Mouse (Mus musculus) embryonic facial prominence, embryonic 11.5 days (tissue): Measurements from ENCODE around the gene Nek9. TPM values are rescaled to one million over a fixed set of nuclear protein-coding genes. Genes with fewer than 3 reads are reported as not detected.

Experiments used
- ATAC-seq: fragments of 200-750 bp; cut with Nextera tagmentation; replicated peaks from 2 replicates; pipeline ENCODE4 v1.8.0; 2017; ENCODE audit warnings: low read depth; ENCODE audit not compliant: insufficient number of reproducible peaks, low FRiP score, low TSS enrichment
- DNase-seq: peaks from one replicate; pipeline ENCODE4 v3.0.0-alpha.2; 2015; ENCODE audit warnings: low spot score
- H3K27ac ChIP-seq: fragments of 300-500 bp; sonication (generic); replicated peaks from 2 replicates; pipeline ENCODE4 v1.5.1; 2014; ENCODE audit warnings: mild to moderate bottlenecking, low read depth, low read length, control low read depth
- H3K27me3 ChIP-seq: fragments of 300-500 bp; sonication (generic); 2 replicates; pipeline ENCODE4 v1.6.1; 2014; ENCODE audit warnings: mild to moderate bottlenecking, low read length, moderate library complexity, mixed read lengths; ENCODE audit not compliant: control insufficient read depth, insufficient read depth
- H3K36me3 ChIP-seq: fragments of 300-500 bp; sonication (generic); replicated peaks from 2 replicates; pipeline ENCODE4 v1.6.1; 2014; ENCODE audit warnings: low read depth, mild to moderate bottlenecking, low read length, moderate library complexity, mixed read lengths; ENCODE audit not compliant: control insufficient read depth, insufficient read depth
- H3K4me1 ChIP-seq: fragments of 300-500 bp; sonication (generic); 2 replicates; pipeline ENCODE4 v1.6.1; 2014; ENCODE audit warnings: low read length, mixed read lengths; ENCODE audit not compliant: control insufficient read depth, insufficient read depth
- H3K4me2 ChIP-seq: fragments of 300-500 bp; sonication (generic); 2 replicates; pipeline ENCODE4 v1.6.1; 2014; ENCODE audit warnings: low read depth, mild to moderate bottlenecking, control low read depth, low read length, moderate library complexity
- H3K4me3 ChIP-seq: fragments of 300-500 bp; sonication (generic); 2 replicates; pipeline ENCODE4 v1.5.1; 2014; ENCODE audit warnings: low read depth, low read length, control low read depth
- H3K9ac ChIP-seq: fragments of 300-500 bp; sonication (generic); replicated peaks from 2 replicates; pipeline ENCODE4 v1.6.1; 2014; ENCODE audit warnings: mild to moderate bottlenecking, control low read depth, low read length
- H3K9me3 ChIP-seq: fragments of 300-500 bp; sonication (generic); replicated peaks from 2 replicates; pipeline ENCODE4 v1.6.1; 2016; ENCODE audit warnings: mild to moderate bottlenecking, low read length, inconsistent platforms, mixed read lengths; ENCODE audit not compliant: control insufficient read depth
- WGBS: fragments of 180-500 bp; shearing (Covaris S2); extraction: QIAGEN DNeasy Blood & Tissue Kit; methylation state at CpG from one replicate; pipeline ENCODE4 v1.1.7; 2014; 5-methylcytosine and 5-hydroxymethylcytosine counted together
- polyA plus RNA-seq: library from polyadenylated mRNA; unstranded; fragments of >200 nt; fragmentation: Nextera tagmentation; extraction: Ambion mirVana; gene quantifications from 2 replicates; pipeline ENCODE4 v1.2.1, GENCODE M21; 2014

Gene Nek9
- polyA plus RNA-seq, 1 experiment from 2014 or later, result 15.2 TPM

DNA sequence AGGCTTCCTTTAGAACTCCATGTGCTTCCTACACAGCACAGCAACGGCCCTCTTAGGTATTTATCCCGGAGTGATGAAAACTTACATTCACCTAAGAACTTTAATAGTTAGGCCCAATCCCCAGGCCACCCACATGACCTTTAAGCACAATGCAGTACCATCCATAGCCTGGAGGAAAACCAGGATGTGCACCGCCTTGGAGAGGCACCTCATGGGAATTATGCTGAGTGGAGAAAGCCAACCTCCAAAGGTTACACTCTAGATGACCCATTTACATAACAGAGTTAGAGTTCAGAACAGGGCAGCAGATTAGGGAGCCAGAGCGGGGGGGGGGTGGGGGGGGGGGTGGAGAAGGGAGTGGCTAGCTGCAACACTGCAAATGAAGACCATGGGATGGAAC, 3.1 kb upstream of the Nek9 start:
- no peaks in the 10 kb centered on the region for H3K9me3 ChIP-seq
- H3K4me2 ChIP-seq, result no peak overlapping the region
- no peak overlapping the region for H3K4me3 ChIP-seq
- H3K27ac ChIP-seq, result no peak overlapping the region
- WGBS, result 81% methylated on average over 4 of the region's 4 CpGs
- H3K27me3 ChIP-seq, result no peaks in the 10 kb centered on the region
- no peaks in the 10 kb centered on the region for H3K36me3 ChIP-seq
- no peaks in the 10 kb centered on the region for H3K4me1 ChIP-seq
- no peak for ATAC-seq
- no peak overlapping the region for H3K9ac ChIP-seq
- no peak for DNase-seq

- ATAC-seq (no peak), DNase-seq (peak; percentile 90)
- Histone ChIP-seq H3K9me3 (no peaks in the 10 kb centered on the region), H3K4me1 (no peaks in the 10 kb centered on the region), H3K27me3 (no peaks in the 10 kb centered on the region), H3K9ac (no peak overlapping the region), H3K36me3 (no peaks in the 10 kb centered on the region), H3K27ac (no peak overlapping the region), H3K4me2 (no peak overlapping the region), H3K4me3 (no peak overlapping the region)
- WGBS, result 78% methylated on average over 1 of the region's 1 CpGs
Measured at GRCm38 (mm10) chr12:85341131-85341530, 2.0 kb upstream of the Nek9 start.

- Histone ChIP-seq H3K9ac (no peak overlapping the region), H3K4me3 (peak overlapping the region; percentile 85; the same call in 1 of the 2 replicates), H3K27me3 (no peaks in the 10 kb centered on the region), H3K36me3 (no peaks in the 10 kb centered on the region), H3K4me2 (peak overlapping the region; percentile 72), H3K4me1 (no peaks in the 10 kb centered on the region), H3K9me3 (no peaks in the 10 kb centered on the region), H3K27ac (no peak overlapping the region)
- ATAC-seq (no peak), DNase-seq (peak; percentile 9)
- WGBS, result 44% methylated on average over 4 of the region's 4 CpGs
Measured at GRCm38 (mm10) chr12:85339947-85340346, 785 bp upstream of the Nek9 start.

DNA sequence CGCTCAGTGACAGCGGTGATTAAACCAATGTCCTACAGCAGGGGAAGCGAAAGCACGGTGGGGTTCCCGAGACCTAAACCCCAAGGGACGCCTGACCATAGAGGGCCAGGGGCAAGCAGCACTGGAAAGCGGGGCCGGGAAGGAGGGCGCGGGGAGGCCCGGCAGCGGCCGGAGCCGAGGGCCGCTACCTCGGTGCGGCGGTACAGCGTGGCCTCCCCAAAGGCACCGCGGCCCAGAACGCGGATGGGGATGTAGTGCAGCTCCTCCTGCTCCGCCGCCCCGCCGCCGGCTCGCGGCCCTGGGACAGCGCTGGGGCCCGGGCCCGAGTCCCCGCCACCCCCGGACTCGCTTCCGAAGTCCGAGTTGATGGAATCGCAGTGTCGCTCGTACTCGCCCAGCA, 347 bp downstream of the Nek9 start:
- Histone ChIP-seq H3K9ac (peak overlapping the region; percentile 89), H3K4me1 (no peaks in the 10 kb centered on the region), H3K9me3 (no peaks in the 10 kb centered on the region), H3K27me3 (no peaks in the 10 kb centered on the region), H3K4me3 (peak overlapping the region; percentile 85), H3K27ac (peak overlapping the region; percentile 70), H3K4me2 (peak overlapping the region; percentile 72), H3K36me3 (no peaks in the 10 kb centered on the region; the same call in 1 of the 2 replicates)
- ATAC-seq (peak; percentile 57), DNase-seq (peak; percentile 47)
- WGBS, result 0% methylated on average over 41 of the region's 42 CpGs

GRCm38 (mm10) chr12:85337567-85338311, 1.4 kb downstream of the Nek9 start:
- no peak overlapping the region for H3K9ac ChIP-seq
- H3K4me2 ChIP-seq, result no peak overlapping the region; the same call in 1 of the 2 replicates
- DNase-seq, result no peak
- no peaks in the 10 kb centered on the region for H3K27me3 ChIP-seq
- H3K4me1 ChIP-seq, result no peaks in the 10 kb centered on the region
- 86% methylated on average over 6 of the region's 6 CpGs for WGBS
- no peak overlapping the region; the same call in 1 of the 2 replicates for H3K4me3 ChIP-seq
- ATAC-seq, result no peak
- H3K27ac ChIP-seq, result no peak overlapping the region
- no peaks in the 10 kb centered on the region for H3K9me3 ChIP-seq
- no peaks in the 10 kb centered on the region; the same call in none of the 2 replicates for H3K36me3 ChIP-seq

- no peak for ATAC-seq
- Histone ChIP-seq H3K9me3 (no peaks in the 10 kb centered on the region), H3K4me1 (no peaks in the 10 kb centered on the region), H3K27ac (no peak overlapping the region), H3K36me3 (peaks cover 4% of the 10 kb centered on the region), H3K4me2 (no peak overlapping the region), H3K9ac (no peak overlapping the region), H3K27me3 (no peaks in the 10 kb centered on the region), H3K4me3 (no peak overlapping the region)
- DNase-seq, result no peak
- 92% methylated on average over 7 of the region's 7 CpGs for WGBS
Measured at GRCm38 (mm10) chr12:85330153-85330552, 9.0 kb downstream of the Nek9 start.

- no peaks in the 10 kb centered on the region for H3K4me1 ChIP-seq
- H3K4me2 ChIP-seq, result no peak overlapping the region
- ATAC-seq, result no peak
- no peak for DNase-seq
- no peaks in the 10 kb centered on the region for H3K27me3 ChIP-seq
- no peak overlapping the region for H3K27ac ChIP-seq
- peaks cover 13% of the 10 kb centered on the region for H3K36me3 ChIP-seq
- H3K4me3 ChIP-seq, result no peak overlapping the region
- no peak overlapping the region for H3K9ac ChIP-seq
- no peaks in the 10 kb centered on the region for H3K9me3 ChIP-seq
- 84% methylated on average over 3 of the region's 3 CpGs for WGBS
Measured at GRCm38 (mm10) chr12:85308651-85309050, 30.5 kb downstream of the Nek9 start.

DNA sequence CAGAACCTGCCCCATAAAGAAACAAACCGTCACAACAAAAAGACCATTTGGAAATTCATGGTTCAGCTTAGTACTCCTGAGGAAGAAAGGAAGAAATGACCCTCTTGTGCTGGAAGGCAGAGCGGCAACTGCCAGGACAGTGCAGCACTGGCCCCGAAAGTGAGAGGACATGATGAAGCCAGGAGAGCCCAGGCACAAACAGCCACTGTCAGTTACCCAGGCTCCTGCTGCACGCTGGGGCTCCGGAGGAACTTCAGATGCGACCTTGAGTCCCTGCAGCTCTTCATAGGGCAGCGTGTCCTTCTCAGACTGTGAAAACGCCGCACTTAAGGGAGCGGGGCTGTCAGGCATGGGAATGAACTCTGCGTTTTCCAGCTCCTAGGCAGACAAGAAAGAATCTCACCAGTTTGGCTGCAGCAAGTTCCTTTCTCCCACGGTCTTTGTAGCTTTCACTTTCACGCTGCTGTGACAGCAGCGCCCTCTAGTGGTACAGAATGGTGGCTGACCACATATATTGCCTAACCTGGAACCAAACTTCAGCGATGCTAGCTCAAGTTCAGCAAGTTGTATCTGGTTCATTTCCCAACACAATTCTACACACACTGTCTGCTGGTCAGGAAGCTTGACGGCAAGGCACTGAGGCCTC, 33.8 kb downstream of the Nek9 start:
- Histone ChIP-seq H3K27me3 (no peaks in the 10 kb centered on the region), H3K4me1 (no peaks in the 10 kb centered on the region), H3K9me3 (no peaks in the 10 kb centered on the region), H3K4me3 (no peak overlapping the region), H3K4me2 (no peak overlapping the region), H3K36me3 (peaks cover 22% of the 10 kb centered on the region), H3K9ac (no peak overlapping the region), H3K27ac (no peak overlapping the region)
- ATAC-seq, result peak; percentile 67; the same call in 1 of the 2 replicates
- peak; percentile 91 for DNase-seq
- 45% methylated on average over 16 of the region's 16 CpGs for WGBS
